Mouse (Mus musculus) thymus, adult 2 months (tissue): Measurements from ENCODE around the gene Zpbp2. TPM values are rescaled to one million over a fixed set of nuclear protein-coding genes. Genes with fewer than 3 reads are reported as not detected.

Source experiments
- DNase-seq: peaks from one replicate; pipeline ENCODE4 v3.0.0; 2021
- H3K27ac ChIP-seq: fragments of 200-500 bp; 2 replicates; pipeline ENCODE4 v1.5.1; 2012; ENCODE audit warnings: low read length, control low read depth; ENCODE audit not compliant: control insufficient read depth, insufficient read depth
- H3K27me3 ChIP-seq: fragments of 200-500 bp; 2 replicates; pipeline ENCODE4 v1.6.1; 2012; ENCODE audit warnings: mild to moderate bottlenecking, low read length, moderate library complexity, mixed read lengths; ENCODE audit not compliant: control insufficient read depth, insufficient read depth
- H3K36me3 ChIP-seq: fragments of 200-500 bp; 2 replicates; pipeline ENCODE4 v1.6.1; 2012; ENCODE audit warnings: mild to moderate bottlenecking, low read length, moderate library complexity; ENCODE audit not compliant: control insufficient read depth, insufficient read depth
- H3K4me1 ChIP-seq: fragments of 200-500 bp; replicated peaks from 2 replicates; pipeline ENCODE4 v1.6.1; 2012; ENCODE audit warnings: low read length; ENCODE audit not compliant: control insufficient read depth, insufficient read depth
- H3K4me3 ChIP-seq: fragments of 200-500 bp; 2 replicates; pipeline ENCODE4 v1.5.1; 2012; ENCODE audit warnings: mild to moderate bottlenecking, low read length, control low read depth, moderate library complexity; ENCODE audit not compliant: control insufficient read depth, insufficient read depth
- CTCF ChIP-seq: fragments of 200-500 bp; IDR thresholded peaks from 2 replicates; pipeline ENCODE4 v1.5.1; 2012; ENCODE audit warnings: mild to moderate bottlenecking, control low read depth, low read length, moderate library complexity, borderline replicate concordance; ENCODE audit not compliant: control insufficient read depth, poor library complexity, insufficient read depth; ENCODE audit errors: extremely low read depth
- POLR2A ChIP-seq: fragments of 200-500 bp; IDR thresholded peaks from 2 replicates; pipeline ENCODE4 v1.6.1; 2012; ENCODE audit warnings: mild to moderate bottlenecking, low read length, control low read depth, moderate library complexity; ENCODE audit not compliant: control insufficient read depth, poor library complexity, insufficient read depth; ENCODE audit errors: extremely low read depth
- WGBS: fragments of 180-500 bp; shearing (Covaris S2); methylation state at CpG from one replicate; pipeline ENCODE4 v1.1.7; 2018; 5-methylcytosine and 5-hydroxymethylcytosine counted together
- polyA plus RNA-seq: library from polyadenylated mRNA; depleted of rRNA; stranded (reverse); fragments of >200 nt; gene quantifications from 2 replicates; pipeline ENCODE4 v1.2.3, GENCODE M21; 2012

Gene Zpbp2
- polyA plus RNA-seq, 1 experiment, result 1.1 TPM

DNA sequence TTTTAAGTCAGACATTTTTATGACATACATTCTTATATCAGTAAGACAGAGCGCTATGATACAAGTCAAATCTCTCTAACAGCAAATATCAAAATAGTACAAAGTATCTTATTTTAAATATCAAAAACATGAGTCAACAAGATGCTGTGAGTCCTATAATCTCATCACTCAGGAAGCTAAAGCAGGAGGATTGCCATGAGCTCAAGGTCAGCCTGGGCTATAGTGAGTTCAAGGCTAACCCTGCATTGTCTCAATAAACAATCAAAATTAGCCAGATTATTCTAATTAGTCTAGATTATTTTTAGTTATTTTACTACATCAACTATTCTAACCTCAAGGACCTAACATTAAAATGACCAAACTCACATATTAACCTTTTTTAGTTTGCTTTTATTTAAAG lies 7.5 kb upstream of the Zpbp2 start:
- 98% methylated on average over 1 of the region's 1 CpGs for WGBS
- H3K27me3 ChIP-seq, result no peaks in the 10 kb centered on the region
- H3K4me3 ChIP-seq, result no peak overlapping the region
- TF ChIP-seq POLR2A (no peak), CTCF (no peak)
- no peak for DNase-seq
- no peak overlapping the region for H3K27ac ChIP-seq
- peaks cover 9% of the 10 kb centered on the region; the same call in 1 of the 2 replicates for H3K36me3 ChIP-seq
- H3K4me1 ChIP-seq, result peaks cover 19% of the 10 kb centered on the region

DNA sequence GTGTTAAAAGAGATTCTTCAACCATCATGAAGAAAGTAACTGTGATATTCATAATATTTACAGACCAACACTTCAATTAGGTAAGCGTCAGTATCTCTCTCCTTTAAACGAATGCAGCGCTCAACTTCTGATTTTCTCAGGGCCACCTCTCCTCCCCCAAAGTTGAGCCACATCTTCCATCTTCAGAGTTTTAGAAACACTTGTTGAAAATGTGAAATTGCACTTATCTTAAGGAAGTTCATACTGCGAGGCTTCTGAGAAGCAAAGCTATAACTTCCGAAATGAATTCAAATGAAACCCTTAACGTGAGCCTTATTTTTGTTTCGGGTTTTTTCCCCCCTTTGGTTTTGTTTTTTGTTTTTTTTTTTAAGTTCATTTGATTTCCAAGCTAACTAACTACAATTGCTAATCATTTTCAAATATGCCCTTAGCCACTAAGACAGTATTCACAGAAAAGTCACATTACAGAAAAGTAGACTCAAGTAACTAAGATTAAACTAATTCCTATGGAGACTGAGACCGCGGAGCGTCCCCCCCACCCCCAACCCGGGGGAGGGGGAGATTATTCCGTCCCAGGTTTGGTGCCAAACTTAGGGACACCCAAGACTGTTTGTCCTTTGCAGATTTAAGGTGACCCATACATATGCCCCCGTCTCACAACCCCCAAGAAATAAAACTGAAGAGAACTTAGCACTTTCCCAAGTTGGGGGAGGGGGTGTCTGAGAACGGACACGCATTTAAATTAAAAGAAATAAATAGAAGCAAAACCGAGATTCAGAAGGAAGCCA lies 5.8 kb upstream of the Zpbp2 start:
- Histone ChIP-seq H3K36me3 (peaks cover 9% of the 10 kb centered on the region; the same call in 1 of the 2 replicates), H3K27ac (peak overlapping the region; percentile 97), H3K4me3 (peak overlapping the region; percentile 67), H3K27me3 (no peaks in the 10 kb centered on the region), H3K4me1 (peaks cover 23% of the 10 kb centered on the region)
- 4% methylated on average over 16 of the region's 16 CpGs for WGBS
- TF ChIP-seq POLR2A (no peak), CTCF (no peak)
- no peak for DNase-seq

DNA sequence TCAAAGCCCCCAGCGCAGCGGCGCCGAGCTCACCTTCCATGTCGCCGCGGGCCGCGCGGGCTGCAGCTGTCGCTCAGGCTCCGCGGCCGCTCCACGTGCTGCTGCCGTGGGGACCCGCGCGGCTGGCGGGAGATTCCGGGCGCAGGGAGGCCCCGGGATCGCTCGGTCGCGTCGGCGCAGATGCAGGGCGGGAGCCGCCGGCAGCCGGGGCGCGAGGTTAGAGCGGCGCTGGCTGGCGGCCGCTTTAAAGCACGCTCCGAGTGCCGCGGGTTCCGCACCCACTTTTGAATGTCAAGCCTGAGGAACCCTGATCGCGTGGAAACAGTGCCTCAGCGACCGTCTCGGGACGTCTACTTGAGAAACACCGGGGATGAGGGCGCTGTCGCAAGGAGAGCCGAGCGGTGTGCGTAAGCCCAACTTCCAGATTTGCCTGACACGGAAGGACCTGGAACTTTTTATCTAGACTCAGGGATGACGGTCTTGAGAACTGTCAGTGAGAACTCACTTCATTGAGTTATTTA lies 5.1 kb upstream of the Zpbp2 start, which contains the start of gene Ikzf3:
Ikzf3 (minus strand) TSS at position 321 of the 521 bp plus-strand sequence.
- Histone ChIP-seq H3K27ac (peak within 1 kb of the TSS; percentile 97), H3K4me3 (peak within 1 kb of the TSS; percentile 67), H3K27me3 (no peaks in the 10 kb centered on the region), H3K36me3 (peaks cover 9% of the 10 kb centered on the region; the same call in 1 of the 2 replicates), H3K4me1 (peaks cover 29% of the 10 kb centered on the region)
- DNase-seq, result peak; percentile 82
- WGBS, result 1% methylated on average over 58 of the region's 58 CpGs
- peak; percentile 82; the same call in 1 of the 2 replicates for TF ChIP-seq POLR2A
- TF ChIP-seq CTCF, result 0 out of 2 replicates have a peak, but pooled peaks have one; percentile 24

DNA sequence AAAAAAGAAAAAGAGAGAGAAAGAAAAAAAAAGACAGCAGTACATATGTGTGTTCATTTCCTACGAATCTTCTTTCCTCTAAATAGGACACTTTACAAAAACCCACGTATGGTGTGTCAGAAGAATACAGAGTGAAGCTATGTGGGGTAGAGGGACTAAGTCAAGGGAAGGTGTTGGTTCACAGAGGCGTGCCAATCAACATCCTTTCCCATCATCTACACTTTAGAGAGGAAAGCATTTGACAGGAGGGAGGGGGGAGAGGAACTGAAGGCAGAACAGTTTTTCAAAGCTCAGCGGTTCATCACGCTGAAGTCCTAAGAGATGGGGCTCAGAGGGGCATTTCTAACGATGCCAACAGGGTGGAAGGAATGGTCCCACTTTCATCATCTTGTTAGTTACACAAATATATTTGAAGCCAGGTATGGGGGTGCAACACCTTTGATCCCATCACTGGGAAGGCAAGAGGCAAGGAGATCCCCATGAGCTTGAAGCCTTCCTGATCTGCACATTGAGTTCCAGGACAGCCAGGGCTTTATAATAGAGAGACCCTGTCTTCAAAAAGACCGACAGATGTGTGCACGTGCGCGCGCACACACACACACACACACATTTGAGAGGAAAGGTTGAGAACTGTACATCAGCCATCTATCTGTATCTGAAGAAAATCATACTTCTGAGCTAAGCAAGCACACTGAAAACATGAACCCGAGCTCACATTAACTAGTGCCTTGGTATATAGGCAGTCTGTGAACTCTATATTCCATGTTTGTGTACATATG lies 4.2 kb upstream of the Zpbp2 start:
- Histone ChIP-seq H3K4me3 (no peak overlapping the region), H3K4me1 (peaks cover 28% of the 10 kb centered on the region), H3K36me3 (no peaks in the 10 kb centered on the region; the same call in 1 of the 2 replicates), H3K27ac (peak overlapping the region; percentile 33), H3K27me3 (no peaks in the 10 kb centered on the region)
- 35% methylated on average over 12 of the region's 12 CpGs for WGBS
- TF ChIP-seq POLR2A (no peak), CTCF (no peak)
- DNase-seq, result peak; percentile 46

DNA sequence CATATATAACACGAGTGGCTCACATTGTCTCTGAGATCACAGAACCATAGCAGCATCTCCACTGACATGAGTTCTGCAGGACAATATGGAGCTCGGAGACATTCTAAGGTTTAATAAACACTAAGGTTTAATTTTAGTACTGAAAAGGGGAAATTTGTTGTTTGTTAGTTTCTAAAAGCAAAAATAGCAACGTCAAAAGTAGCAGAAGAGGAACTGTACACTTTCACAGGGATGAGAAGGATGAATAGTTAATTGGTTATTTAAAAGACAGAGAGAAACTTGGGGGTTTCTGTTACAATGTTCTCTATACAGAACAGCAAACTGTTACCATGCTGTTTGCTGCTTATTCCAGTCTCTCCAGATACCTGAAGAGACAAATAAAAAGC lies 3.6 kb upstream of the Zpbp2 start:
- Histone ChIP-seq H3K4me1 (peaks cover 28% of the 10 kb centered on the region), H3K36me3 (no peaks in the 10 kb centered on the region), H3K4me3 (no peak overlapping the region), H3K27ac (no peak overlapping the region), H3K27me3 (no peaks in the 10 kb centered on the region)
- no peak for DNase-seq
- TF ChIP-seq CTCF, result no peak
- TF ChIP-seq POLR2A, result no peak
- WGBS, result 31% methylated on average over 3 of the region's 3 CpGs

DNA sequence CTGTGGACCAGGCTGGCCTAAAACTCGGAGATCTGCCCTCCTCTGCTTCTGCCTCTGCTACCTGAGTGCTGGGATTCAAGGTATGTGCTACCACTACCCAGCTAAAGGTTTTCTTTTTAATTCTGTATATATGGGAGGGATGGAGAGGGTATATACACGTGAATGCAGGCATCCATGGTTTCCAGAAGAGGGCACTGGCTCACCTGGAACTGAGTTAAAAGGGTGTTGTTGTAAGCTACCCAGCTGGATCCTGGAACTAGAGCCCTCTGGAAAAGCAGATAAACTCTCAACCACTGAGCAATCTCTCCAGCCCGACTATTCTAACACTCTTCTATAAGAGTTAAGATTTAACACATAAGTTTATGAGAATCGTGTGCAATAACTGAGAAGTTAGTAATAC lies 1.5 kb upstream of the Zpbp2 start:
- TF ChIP-seq CTCF (no peak), POLR2A (no peak)
- no peaks in the 10 kb centered on the region for H3K27me3 ChIP-seq
- DNase-seq, result no peak
- WGBS, result 79% methylated on average over 4 of the region's 4 CpGs
- no peak overlapping the region for H3K27ac ChIP-seq
- H3K4me3 ChIP-seq, result no peak overlapping the region
- no peaks in the 10 kb centered on the region for H3K36me3 ChIP-seq
- H3K4me1 ChIP-seq, result peaks cover 23% of the 10 kb centered on the region
